In the genomic region with DNA sequence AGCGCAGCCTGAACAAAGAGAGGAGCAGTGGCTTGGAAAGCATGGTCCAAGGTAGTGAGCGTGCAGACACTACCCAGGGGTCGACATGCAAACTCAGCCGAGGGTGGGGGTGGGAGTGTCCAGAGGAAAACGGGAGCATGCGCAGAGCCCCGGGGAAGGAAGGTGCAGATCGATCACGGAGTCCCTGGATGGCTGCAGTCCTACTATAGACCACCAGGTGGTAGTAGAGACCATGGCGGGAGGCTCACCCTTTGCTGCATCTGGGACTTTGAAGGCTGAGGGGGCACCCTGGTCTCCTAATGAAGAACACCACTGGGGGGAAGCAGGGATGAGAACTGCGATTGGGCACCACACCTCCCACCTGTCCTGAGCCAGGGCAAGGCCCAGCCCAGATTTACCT, we compare ENCODE assay signal across 8 mouse cellular contexts. TPM values are rescaled to one million over a fixed set of nuclear protein-coding genes. Genes with fewer than 3 reads are reported as not detected.
DNase-seq lines count a peak whose midpoint lies in the region; ATAC-seq and TF ChIP-seq lines count a peak whose summit lies in the region.

No protein-coding gene starts in this region.

- no peak for TF ChIP-seq POLR2A in cortical plate, adult 2 months (IDR thresholded peaks at IDR 0.05; ENCODE audit: extremely low read depth, insufficient read depth, low read length)

- H3K9me3 ChIP-seq in intestine, postnatal 0 days (ENCODE audit: control insufficient read depth): no peaks in the 10 kb centered on the region
- no peaks in the 10 kb centered on the region for H3K9me3 ChIP-seq in liver, embryonic 11.5 days (ENCODE audit: control insufficient read depth, low read length)
- no peaks in the 10 kb centered on the region for H3K9me3 ChIP-seq in stomach, embryonic 15.5 days

- TF ChIP-seq CTCF in cortical plate, adult 2 months (IDR thresholded peaks at IDR 0.05; ENCODE audit: extremely low read depth, insufficient read depth, low read length): peak; percentile 93
- peak; percentile 99 for TF ChIP-seq CTCF in intestine, postnatal 0 days (IDR thresholded peaks at IDR 0.05; ENCODE audit: low read depth)

- H3K4me1 ChIP-seq in cortical plate, adult 2 months (ENCODE audit: control insufficient read depth, insufficient read depth, low read length): no peaks in the 10 kb centered on the region
- H3K4me1 ChIP-seq in intestine, postnatal 0 days (replicated peaks; ENCODE audit: control insufficient read depth, insufficient read depth, low read length): peaks cover 14% of the 10 kb centered on the region
- H3K4me1 ChIP-seq in liver, embryonic 11.5 days (replicated peaks; ENCODE audit: control insufficient read depth, insufficient read depth, low read length): peaks cover 27% of the 10 kb centered on the region
- H3K4me1 ChIP-seq in stomach, embryonic 15.5 days: peaks cover 39% of the 10 kb centered on the region

- peaks cover 35% of the 10 kb centered on the region for H3K36me3 ChIP-seq in intestine, postnatal 0 days (ENCODE audit: control insufficient read depth, insufficient read depth)
- H3K36me3 ChIP-seq in liver, embryonic 11.5 days (ENCODE audit: control insufficient read depth, insufficient read depth, low read length): no peaks in the 10 kb centered on the region; the same call in 1 of the 2 replicates
- 0 out of 2 replicates have a peak, but pooled peaks cover 9% of the 10 kb centered on the region for H3K36me3 ChIP-seq in stomach, embryonic 15.5 days

- no peaks in the 10 kb centered on the region for H3K27me3 ChIP-seq in intestine, postnatal 0 days (replicated peaks; ENCODE audit: control insufficient read depth, insufficient read depth, low read length)
- H3K27me3 ChIP-seq in liver, embryonic 11.5 days (replicated peaks; ENCODE audit: control insufficient read depth, insufficient read depth, low read length): peaks cover 5% of the 10 kb centered on the region; the same call in 1 of the 2 replicates
- H3K27me3 ChIP-seq in stomach, embryonic 15.5 days (replicated peaks): no peaks in the 10 kb centered on the region

- H3K27ac ChIP-seq in cortical plate, adult 2 months (ENCODE audit: insufficient read depth, low read length): no peak overlapping the region
- H3K27ac ChIP-seq in intestine, postnatal 0 days (ENCODE audit: low read depth, low read length): no peak overlapping the region
- no peak overlapping the region for H3K27ac ChIP-seq in liver, embryonic 11.5 days (ENCODE audit: low read depth, low read length)
- no peak overlapping the region for H3K27ac ChIP-seq in stomach, embryonic 15.5 days

- ATAC-seq in activated CD4-positive, CD25-positive, alpha-beta regulatory T cell, adult 4 months: peak; percentile 53
- ATAC-seq in intestine, postnatal 0 days: peak; percentile 46; the same call in 1 of the 2 replicates
- peak; percentile 27; the same call in 1 of the 2 replicates for ATAC-seq in liver, embryonic 11.5 days (replicated peaks; ENCODE audit: low FRiP score)
- ATAC-seq in stomach, embryonic 15.5 days (ENCODE audit: insufficient read depth, low FRiP score, low read depth): no peak; the same call in 1 of the 2 replicates

- peak overlapping the region; percentile 58 for H3K4me2 ChIP-seq in intestine, postnatal 0 days (replicated peaks; ENCODE audit: low read depth)
- peak overlapping the region; percentile 51 for H3K4me2 ChIP-seq in liver, embryonic 11.5 days
- peak overlapping the region; percentile 61 for H3K4me2 ChIP-seq in stomach, embryonic 15.5 days

- DNase-seq in 3T3-L1 (ENCODE audit: low read depth, low spot score): peak; percentile 79
- DNase-seq in gastrocnemius, postnatal 25 days: peak; percentile 45
- DNase-seq in liver, embryonic 11.5 days (ENCODE audit: low spot score): peak; percentile 76
- DNase-seq in naive thymus-derived CD4-positive, alpha-beta T cell, adult 2 months (ENCODE audit: low read depth): peak; percentile 89

- WGBS in intestine, postnatal 0 days: 7% methylated on average over 11 of the region's 11 CpGs
- 12% methylated on average over 11 of the region's 11 CpGs for WGBS in liver, embryonic 11.5 days
- 7% methylated on average over 11 of the region's 11 CpGs for WGBS in stomach, embryonic 15.5 days

- H3K4me3 ChIP-seq in cortical plate, adult 2 months (ENCODE audit: insufficient read depth, low read length): no peak overlapping the region
- H3K4me3 ChIP-seq in intestine, postnatal 0 days (ENCODE audit: low read depth, low read length): no peak overlapping the region
- H3K4me3 ChIP-seq in liver, embryonic 11.5 days (ENCODE audit: low read depth, low read length): peak overlapping the region; percentile 28
- peak overlapping the region; percentile 24 for H3K4me3 ChIP-seq in stomach, embryonic 15.5 days (replicated peaks)

- no peak overlapping the region for H3K9ac ChIP-seq in intestine, postnatal 0 days (ENCODE audit: low read depth, low read length)
- no peak overlapping the region for H3K9ac ChIP-seq in liver, embryonic 11.5 days (ENCODE audit: low read depth, low read length)
- no peak overlapping the region; the same call in 1 of the 2 replicates for H3K9ac ChIP-seq in stomach, embryonic 15.5 days

RNA-seq across cellular contexts. Expression of a gene that starts 2.6 kb away (rescaled TPM):
- under 1 TPM; 0.28 to 0.50 TPM for polyA plus RNA-seq in activated CD4-positive, CD25-positive, alpha-beta regulatory T cell, adult 4 months (2017; shearing (Covaris generic))
- polyA plus RNA-seq in cortical plate, adult 2 months (2012; rRNA removed): 0.59 and 1.1 TPM in 2 replicates
- total RNA-seq in gastrocnemius, postnatal 25 days (2021): under 1 TPM in 1 of 2 experiments, not detected in 1; 0.38 TPM
- polyA plus RNA-seq in intestine, postnatal 0 days (2015; fragmentation: Nextera tagmentation; extraction: Ambion mirVana): 5.1 and 5.3 TPM in 2 replicates
- polyA plus RNA-seq in liver, embryonic 11.5 days (2014; fragmentation: Nextera tagmentation; extraction: Ambion mirVana): 6.5 and 6.9 TPM in 2 replicates
- polyA plus RNA-seq in stomach, embryonic 15.5 days (2015; fragmentation: Nextera tagmentation; extraction: Ambion mirVana): 17.9 and 19.4 TPM in 2 replicates

RNA-seq across cellular contexts. Expression of a gene that starts 9.3 kb away (rescaled TPM):
- 10 to 100 TPM in 1 of 2 experiments, 1 to 10 TPM in 1; 7.7 to 12.7 TPM for polyA plus RNA-seq in activated CD4-positive, CD25-positive, alpha-beta regulatory T cell, adult 4 months (2017; shearing (Covaris generic))
- 170 and 178 TPM in 2 replicates for polyA plus RNA-seq in cortical plate, adult 2 months (2012; rRNA removed)
- 10 to 100 TPM; 21.9 to 24.6 TPM for total RNA-seq in gastrocnemius, postnatal 25 days (2021)
- polyA plus RNA-seq in intestine, postnatal 0 days (2015; fragmentation: Nextera tagmentation; extraction: Ambion mirVana): 33.9 and 37.0 TPM in 2 replicates
- polyA plus RNA-seq in liver, embryonic 11.5 days (2014; fragmentation: Nextera tagmentation; extraction: Ambion mirVana): 19.5 and 23.2 TPM in 2 replicates
- polyA plus RNA-seq in stomach, embryonic 15.5 days (2015; fragmentation: Nextera tagmentation; extraction: Ambion mirVana): 44.7 and 53.2 TPM in 2 replicates

RNA-seq across cellular contexts. Expression of a gene that starts 17.7 kb away (rescaled TPM):
- polyA plus RNA-seq in activated CD4-positive, CD25-positive, alpha-beta regulatory T cell, adult 4 months (2017; shearing (Covaris generic)): not detected
- polyA plus RNA-seq in cortical plate, adult 2 months (2012; rRNA removed): 79.9 and 85.1 TPM in 2 replicates
- total RNA-seq in gastrocnemius, postnatal 25 days (2021): not detected
- polyA plus RNA-seq in intestine, postnatal 0 days (2015; fragmentation: Nextera tagmentation; extraction: Ambion mirVana): 1.4 and 1.6 TPM in 2 replicates
- polyA plus RNA-seq in liver, embryonic 11.5 days (2014; fragmentation: Nextera tagmentation; extraction: Ambion mirVana): 2.1 and 3.9 TPM in 2 replicates
- polyA plus RNA-seq in stomach, embryonic 15.5 days (2015; fragmentation: Nextera tagmentation; extraction: Ambion mirVana): 9.5 and 9.6 TPM in 2 replicates

RNA-seq across cellular contexts. Expression of a gene that starts 21.3 kb away (rescaled TPM):
- polyA plus RNA-seq in activated CD4-positive, CD25-positive, alpha-beta regulatory T cell, adult 4 months (2017; shearing (Covaris generic)): under 1 TPM in 1 of 2 experiments, not detected in 1; 0.15 TPM
- polyA plus RNA-seq in cortical plate, adult 2 months (2012; rRNA removed): 0.61 and 0.75 TPM in 2 replicates
- total RNA-seq in gastrocnemius, postnatal 25 days (2021): not detected
- polyA plus RNA-seq in intestine, postnatal 0 days (2015; fragmentation: Nextera tagmentation; extraction: Ambion mirVana): 10.0 and 11.5 TPM in 2 replicates
- polyA plus RNA-seq in liver, embryonic 11.5 days (2014; fragmentation: Nextera tagmentation; extraction: Ambion mirVana): 0.10 TPM in 1 of 2 replicates, not detected in the other
- polyA plus RNA-seq in stomach, embryonic 15.5 days (2015; fragmentation: Nextera tagmentation; extraction: Ambion mirVana): 0.30 and 0.67 TPM in 2 replicates

RNA-seq across cellular contexts. Expression of a gene that starts 24.6 kb away (rescaled TPM):
- under 1 TPM; 0.54 to 0.79 TPM for polyA plus RNA-seq in activated CD4-positive, CD25-positive, alpha-beta regulatory T cell, adult 4 months (2017; shearing (Covaris generic))
- polyA plus RNA-seq in cortical plate, adult 2 months (2012; rRNA removed): 0.06 TPM in 1 of 2 replicates, not detected in the other
- total RNA-seq in gastrocnemius, postnatal 25 days (2021): not detected
- polyA plus RNA-seq in intestine, postnatal 0 days (2015; fragmentation: Nextera tagmentation; extraction: Ambion mirVana): 23.5 and 26.7 TPM in 2 replicates
- polyA plus RNA-seq in liver, embryonic 11.5 days (2014; fragmentation: Nextera tagmentation; extraction: Ambion mirVana): not detected in 2 replicates
- 0.30 and 0.52 TPM in 2 replicates for polyA plus RNA-seq in stomach, embryonic 15.5 days (2015; fragmentation: Nextera tagmentation; extraction: Ambion mirVana)

Comparison
In these comparisons a context has a peak if more than half of its experiments do, and no peak if none do; other contexts are left out.
1. H3K4me3 ChIP-seq: peak in liver, embryonic 11.5 days (single experiment) and stomach, embryonic 15.5 days (single experiment); none in cortical plate, adult 2 months (single experiment) and intestine, postnatal 0 days (single experiment).
2. Peak in every context shown above with its lines, with median percentiles within 50 percentile points of each other: DNase-seq and H3K4me2 ChIP-seq.